Mouse (Mus musculus) stomach, embryonic 14.5 days (tissue): ENCODE measurements around the gene Bmp15. TPM values are rescaled to one million over a fixed set of nuclear protein-coding genes. Genes with fewer than 3 reads are reported as not detected.

Experiments used
- ATAC-seq: fragments of 200-750 bp; cut with Nextera tagmentation; 2 replicates; pipeline ENCODE4 v1.8.0; 2017; ENCODE audit warnings: low read depth, moderate TSS enrichment; ENCODE audit not compliant: insufficient number of reproducible peaks, insufficient read depth, low FRiP score
- H3K27ac ChIP-seq: fragments of 300-500 bp; sonication (generic); 2 replicates; pipeline ENCODE4 v1.5.1; 2014; ENCODE audit warnings: mild to moderate bottlenecking, low read length, moderate library complexity, mixed read lengths
- H3K27me3 ChIP-seq: fragments of 300-500 bp; sonication (generic); 2 replicates; pipeline ENCODE4 v1.6.1; 2014; ENCODE audit warnings: low read length, control low read depth, mixed read lengths; ENCODE audit not compliant: control insufficient read depth, insufficient read depth
- H3K36me3 ChIP-seq: fragments of 300-500 bp; sonication (generic); 2 replicates; pipeline ENCODE4 v1.6.1; 2014; ENCODE audit warnings: mild to moderate bottlenecking, control low read depth, low read length, moderate library complexity, mixed read lengths; ENCODE audit not compliant: control insufficient read depth, insufficient read depth
- H3K4me1 ChIP-seq: fragments of 300-500 bp; sonication (generic); 2 replicates; pipeline ENCODE4 v1.6.1; 2014; ENCODE audit warnings: low read length, control low read depth, mixed read lengths; ENCODE audit not compliant: control insufficient read depth, insufficient read depth
- H3K4me2 ChIP-seq: fragments of 300-500 bp; sonication (generic); replicated peaks from 2 replicates; pipeline ENCODE4 v1.6.1; 2014; ENCODE audit warnings: low read depth, low read length, control low read depth
- H3K4me3 ChIP-seq: fragments of 300-500 bp; sonication (generic); 2 replicates; pipeline ENCODE4 v1.5.1; 2014; ENCODE audit warnings: low read depth, low read length, control low read depth
- H3K9ac ChIP-seq: fragments of 300-500 bp; sonication (generic); replicated peaks from 2 replicates; pipeline ENCODE4 v1.6.1; 2014; ENCODE audit warnings: low read depth, mild to moderate bottlenecking, control low read depth, low read length, moderate library complexity, mixed read lengths
- H3K9me3 ChIP-seq: fragments of 300-500 bp; sonication (generic); 2 replicates; pipeline ENCODE4 v1.6.1; 2016; ENCODE audit warnings: low read depth, low read length, control low read depth; ENCODE audit not compliant: control insufficient read depth
- WGBS: fragments of 180-500 bp; shearing (Covaris S2); extraction: QIAGEN DNeasy Blood & Tissue Kit; methylation state at CpG from one replicate; pipeline ENCODE4 v1.1.7; 2014; 5-methylcytosine and 5-hydroxymethylcytosine counted together
- polyA plus RNA-seq: library from polyadenylated mRNA; unstranded; fragments of >200 nt; fragmentation: Nextera tagmentation; extraction: Ambion mirVana; gene quantifications from 2 replicates; pipeline ENCODE4 v1.2.1, GENCODE M21; 2014

Bmp15 gene
- not detected in 2 replicates for polyA plus RNA-seq

GRCm38 (mm10) chrX:6320621-6321020 is at the start of gene Bmp15:
Gene Bmp15, minus strand, starts transcription at chrX:6320721.
- H3K36me3 ChIP-seq: no peaks in the 10 kb centered on the region
- H3K9ac ChIP-seq: no peak within 1 kb of the TSS
- H3K4me1 ChIP-seq: no peaks in the 10 kb centered on the region
- WGBS: 65% methylated on average over 3 of the region's 3 CpGs
- H3K4me3 ChIP-seq: no peak within 1 kb of the TSS
- no peak within 1 kb of the TSS for H3K27ac ChIP-seq
- H3K9me3 ChIP-seq: no peaks in the 10 kb centered on the region
- H3K27me3 ChIP-seq: no peaks in the 10 kb centered on the region
- no peak for ATAC-seq
- H3K4me2 ChIP-seq: no peak within 1 kb of the TSS

- Histone ChIP-seq H3K4me2 (no peak overlapping the region), H3K4me3 (no peak overlapping the region), H3K27me3 (no peaks in the 10 kb centered on the region), H3K36me3 (no peaks in the 10 kb centered on the region), H3K4me1 (no peaks in the 10 kb centered on the region), H3K27ac (no peak overlapping the region), H3K9ac (no peak overlapping the region), H3K9me3 (no peaks in the 10 kb centered on the region)
- 57% methylated on average over 1 of the region's 1 CpGs for WGBS
- no peak for ATAC-seq
These were observed 48.3 kb upstream of the Bmp15 start for GRCm38 (mm10) chrX:6368822-6369221.

GRCm38 (mm10) chrX:6357503-6358114 is 37.1 kb upstream of the Bmp15 start:
- ATAC-seq: no peak
- Histone ChIP-seq H3K27ac (no peak overlapping the region), H3K4me2 (no peak overlapping the region), H3K36me3 (no peaks in the 10 kb centered on the region), H3K9me3 (no peaks in the 10 kb centered on the region), H3K9ac (no peak overlapping the region), H3K4me1 (no peaks in the 10 kb centered on the region), H3K4me3 (no peak overlapping the region), H3K27me3 (no peaks in the 10 kb centered on the region)
- whole genome bisulfite sequencing: 75% methylated on average over 6 of the region's 6 CpGs

GRCm38 (mm10) chrX:6356876-6357275 is 36.4 kb upstream of the Bmp15 start:
- WGBS: 81% methylated on average over 3 of the region's 3 CpGs
- no peaks in the 10 kb centered on the region for H3K27me3 ChIP-seq
- no peak overlapping the region for H3K9ac ChIP-seq
- no peak overlapping the region for H3K4me3 ChIP-seq
- no peaks in the 10 kb centered on the region for H3K9me3 ChIP-seq
- ATAC-seq: no peak
- H3K4me1 ChIP-seq: no peaks in the 10 kb centered on the region
- no peaks in the 10 kb centered on the region for H3K36me3 ChIP-seq
- H3K27ac ChIP-seq: no peak overlapping the region
- no peak overlapping the region for H3K4me2 ChIP-seq

GRCm38 (mm10) chrX:6345273-6345959 is 24.9 kb upstream of the Bmp15 start:
- Histone ChIP-seq H3K9me3 (no peaks in the 10 kb centered on the region), H3K4me2 (no peak overlapping the region), H3K4me1 (no peaks in the 10 kb centered on the region), H3K27me3 (no peaks in the 10 kb centered on the region), H3K9ac (no peak overlapping the region), H3K4me3 (no peak overlapping the region), H3K36me3 (no peaks in the 10 kb centered on the region), H3K27ac (no peak overlapping the region)
- 44% methylated on average over 1 of the region's 1 CpGs for WGBS
- no peak for ATAC-seq

GRCm38 (mm10) chrX:6324056-6324455 is 3.5 kb upstream of the Bmp15 start:
- Histone ChIP-seq H3K4me3 (no peak overlapping the region), H3K9ac (no peak overlapping the region), H3K9me3 (no peaks in the 10 kb centered on the region), H3K4me2 (no peak overlapping the region), H3K27ac (no peak overlapping the region), H3K36me3 (no peaks in the 10 kb centered on the region), H3K27me3 (no peaks in the 10 kb centered on the region), H3K4me1 (no peaks in the 10 kb centered on the region)
- no peak for ATAC-seq
- 53% methylated on average over 1 of the region's 1 CpGs for WGBS

GRCm38 (mm10) chrX:6317747-6318146 is 2.8 kb downstream of the Bmp15 start:
- no peak overlapping the region for H3K4me3 ChIP-seq

More at GRCm38 (mm10) chrX:6317747-6318146, 2.8 kb downstream of the Bmp15 start:
- no peak for ATAC-seq
- H3K9ac ChIP-seq: no peak overlapping the region
- H3K27ac ChIP-seq: no peak overlapping the region
- 81% methylated on average over 1 of the region's 1 CpGs for WGBS
- H3K36me3 ChIP-seq: no peaks in the 10 kb centered on the region
- H3K9me3 ChIP-seq: no peaks in the 10 kb centered on the region
- H3K4me2 ChIP-seq: no peak overlapping the region
- H3K4me1 ChIP-seq: no peaks in the 10 kb centered on the region
- H3K27me3 ChIP-seq: no peaks in the 10 kb centered on the region
